Mouse (Mus musculus) hindbrain, embryonic 10.5 days (tissue): ENCODE data around the gene Endov. TPM values are rescaled to one million over a fixed set of nuclear protein-coding genes. Genes with fewer than 3 reads are reported as not detected.

Experiments
- DNase-seq: peaks from one replicate; pipeline ENCODE4 v3.0.0-alpha.2; 2017; ENCODE audit warnings: low spot score
- H3K27ac ChIP-seq: fragments of 300-500 bp; sonication (generic); 2 replicates; pipeline ENCODE4 v1.5.1; 2016; ENCODE audit warnings: mild to moderate bottlenecking, moderate library complexity
- H3K27me3 ChIP-seq: fragments of 300-500 bp; sonication (generic); 2 replicates; pipeline ENCODE4 v1.6.1; 2016; ENCODE audit warnings: mild to moderate bottlenecking; ENCODE audit not compliant: poor library complexity, insufficient read depth, severe bottlenecking
- H3K36me3 ChIP-seq: fragments of 300-500 bp; sonication (generic); 2 replicates; pipeline ENCODE4 v1.6.1; 2016; ENCODE audit warnings: mild to moderate bottlenecking, moderate library complexity
- H3K4me1 ChIP-seq: fragments of 300-500 bp; sonication (generic); replicated peaks from 2 replicates; pipeline ENCODE4 v1.6.1; 2016; ENCODE audit warnings: mild to moderate bottlenecking
- H3K4me3 ChIP-seq: fragments of 300-500 bp; sonication (generic); 2 replicates; pipeline ENCODE4 v1.5.1; 2016; ENCODE audit warnings: mild to moderate bottlenecking, moderate library complexity
- H3K9me3 ChIP-seq: fragments of 300-500 bp; sonication (generic); 2 replicates; pipeline ENCODE4 v1.6.1; 2016; ENCODE audit warnings: mild to moderate bottlenecking, moderate library complexity
- WGBS: fragments of 180-500 bp; shearing (Covaris S2); methylation state at CpG from one replicate; pipeline ENCODE4 v1.1.7; 2016; 5-methylcytosine and 5-hydroxymethylcytosine counted together
- polyA plus RNA-seq: library from polyadenylated mRNA; unstranded; fragments of >200 nt; fragmentation: Nextera tagmentation; extraction: Ambion mirVana; gene quantifications from 2 replicates; pipeline ENCODE4 v1.2.1, GENCODE M21; 2016

Gene Endov
- polyA plus RNA-seq: 21.4 and 23.4 TPM in 2 replicates

DNA sequence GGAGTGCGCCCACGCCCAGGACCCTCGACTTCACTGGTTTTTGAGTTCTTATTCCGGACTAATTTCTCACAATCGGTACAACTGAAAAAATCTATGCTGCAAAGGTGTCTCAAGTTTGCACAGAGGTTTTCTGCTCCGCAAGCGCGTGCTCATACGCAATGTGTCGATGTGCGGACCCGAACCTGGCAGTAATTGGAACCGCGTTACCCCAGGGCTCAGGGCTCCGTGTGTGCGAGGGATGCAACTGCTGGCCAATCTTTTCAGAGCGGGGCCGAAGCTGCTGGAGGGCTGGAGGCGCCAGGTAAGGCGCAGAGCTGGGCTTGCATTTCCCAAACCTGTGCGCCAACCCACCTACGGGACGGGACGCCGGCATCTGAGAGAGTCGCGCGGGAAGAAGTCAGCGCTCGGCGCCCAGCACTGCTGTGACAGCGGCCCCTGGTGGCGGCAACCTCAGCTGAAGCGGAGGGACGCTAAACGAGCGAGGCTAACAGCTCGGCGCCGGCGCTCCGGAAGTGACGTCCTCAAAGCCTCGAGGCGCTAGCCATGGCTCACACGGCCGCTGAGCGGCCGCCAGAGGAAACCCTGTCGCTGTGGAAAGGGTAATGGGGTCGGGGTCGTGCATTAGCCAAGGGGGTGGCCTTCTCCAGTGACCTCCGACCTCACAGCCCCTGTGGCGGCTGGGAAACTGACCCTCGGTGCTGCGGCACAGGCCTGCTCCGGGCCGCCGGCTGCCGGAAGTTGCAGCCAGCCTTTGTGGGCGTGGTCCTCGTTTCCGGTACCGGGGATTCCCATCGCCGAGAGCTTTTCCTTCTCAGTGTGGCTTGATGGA is at the start of gene Endov:
Endov (plus strand) TSS at position 487 of the 829 bp plus-strand sequence.
- no peaks in the 10 kb centered on the region for H3K9me3 ChIP-seq
- H3K4me3 ChIP-seq: peak within 1 kb of the TSS; percentile 72
- H3K27ac ChIP-seq: peak within 1 kb of the TSS; percentile 98
- peaks cover 33% of the 10 kb centered on the region for H3K4me1 ChIP-seq
- H3K27me3 ChIP-seq: peaks cover 13% of the 10 kb centered on the region
- under 1% methylated on average over 66 of the region's 66 CpGs for WGBS
- H3K36me3 ChIP-seq: peaks cover 35% of the 10 kb centered on the region
- peak; percentile 98 for DNase-seq

- Histone ChIP-seq H3K4me1 (no peaks in the 10 kb centered on the region; the same call in 1 of the 2 replicates), H3K27ac (no peak overlapping the region)
- no peak for DNase-seq
Observed at GRCm38 (mm10) chr11:119442199-119442598, 48.9 kb upstream of the Endov start.

DNA sequence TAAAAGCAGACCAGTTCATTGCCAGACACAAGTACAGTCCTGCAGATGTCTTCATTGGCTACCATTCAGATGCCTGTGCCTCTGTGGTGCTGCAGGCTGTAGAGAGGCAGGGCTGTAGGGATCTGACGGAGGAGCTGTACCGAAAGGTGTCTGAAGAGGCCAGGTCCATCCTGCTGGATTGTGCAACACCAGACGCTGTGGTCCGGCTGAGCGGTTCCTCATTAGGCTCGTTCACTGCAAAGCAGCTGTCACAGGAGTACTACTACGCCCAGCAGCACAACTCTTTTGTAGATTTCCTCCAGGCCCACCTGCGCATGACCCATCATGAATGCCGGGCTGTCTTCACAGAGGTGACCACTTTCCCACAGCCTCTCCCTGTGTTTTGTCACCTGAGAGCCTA is 47.7 kb upstream of the Endov start:
- DNase-seq: no peak
- Histone ChIP-seq H3K4me3 (no peak overlapping the region), H3K27ac (no peak overlapping the region), H3K27me3 (no peaks in the 10 kb centered on the region), H3K4me1 (no peaks in the 10 kb centered on the region; the same call in 1 of the 2 replicates), H3K9me3 (no peaks in the 10 kb centered on the region), H3K36me3 (no peaks in the 10 kb centered on the region)
- WGBS: 90% methylated on average over 9 of the region's 9 CpGs

More at GRCm38 (mm10) chr11:119442199-119442598, 48.9 kb upstream of the Endov start:
- WGBS: 91% methylated on average over 8 of the region's 8 CpGs
- H3K27me3 ChIP-seq: no peaks in the 10 kb centered on the region
- no peak overlapping the region for H3K4me3 ChIP-seq
- no peaks in the 10 kb centered on the region for H3K9me3 ChIP-seq
- no peaks in the 10 kb centered on the region for H3K36me3 ChIP-seq

GRCm38 (mm10) chr11:119456097-119456496 is 35.0 kb upstream of the Endov start:
- H3K36me3 ChIP-seq: no peaks in the 10 kb centered on the region
- no peak overlapping the region for H3K4me3 ChIP-seq
- no peak for DNase-seq
- no peaks in the 10 kb centered on the region for H3K9me3 ChIP-seq
- H3K27ac ChIP-seq: no peak overlapping the region
- H3K4me1 ChIP-seq: no peaks in the 10 kb centered on the region
- no peaks in the 10 kb centered on the region for H3K27me3 ChIP-seq
- WGBS: 89% methylated on average over 4 of the region's 4 CpGs

GRCm38 (mm10) chr11:119477876-119478275 is 13.3 kb upstream of the Endov start:
- no peaks in the 10 kb centered on the region for H3K4me1 ChIP-seq
- H3K27me3 ChIP-seq: no peaks in the 10 kb centered on the region
- 94% methylated on average over 4 of the region's 4 CpGs for WGBS
- 0 out of 2 replicates have a peak, but pooled peaks cover 3% of the 10 kb centered on the region for H3K36me3 ChIP-seq
- no peak overlapping the region for H3K4me3 ChIP-seq
- no peak overlapping the region for H3K27ac ChIP-seq
- no peak for DNase-seq
- no peaks in the 10 kb centered on the region for H3K9me3 ChIP-seq

GRCm38 (mm10) chr11:119491690-119492087 is 542 bp downstream of the Endov start:
- Histone ChIP-seq H3K27ac (peak overlapping the region; percentile 98), H3K4me3 (peak overlapping the region; percentile 72), H3K9me3 (no peaks in the 10 kb centered on the region), H3K36me3 (peaks cover 35% of the 10 kb centered on the region), H3K27me3 (peaks cover 13% of the 10 kb centered on the region), H3K4me1 (peaks cover 33% of the 10 kb centered on the region)
- WGBS: 6% methylated on average over 27 of the region's 27 CpGs
- DNase-seq: no peak

GRCm38 (mm10) chr11:119492830-119493229 is 1.7 kb downstream of the Endov start:
- Histone ChIP-seq H3K9me3 (no peaks in the 10 kb centered on the region), H3K4me1 (peaks cover 36% of the 10 kb centered on the region), H3K27ac (peak overlapping the region; percentile 98; the same call in 1 of the 2 replicates), H3K27me3 (peaks cover 13% of the 10 kb centered on the region), H3K4me3 (peak overlapping the region; percentile 72), H3K36me3 (peaks cover 39% of the 10 kb centered on the region)
- WGBS: 92% methylated on average over 6 of the region's 6 CpGs
- no peak for DNase-seq

DNA sequence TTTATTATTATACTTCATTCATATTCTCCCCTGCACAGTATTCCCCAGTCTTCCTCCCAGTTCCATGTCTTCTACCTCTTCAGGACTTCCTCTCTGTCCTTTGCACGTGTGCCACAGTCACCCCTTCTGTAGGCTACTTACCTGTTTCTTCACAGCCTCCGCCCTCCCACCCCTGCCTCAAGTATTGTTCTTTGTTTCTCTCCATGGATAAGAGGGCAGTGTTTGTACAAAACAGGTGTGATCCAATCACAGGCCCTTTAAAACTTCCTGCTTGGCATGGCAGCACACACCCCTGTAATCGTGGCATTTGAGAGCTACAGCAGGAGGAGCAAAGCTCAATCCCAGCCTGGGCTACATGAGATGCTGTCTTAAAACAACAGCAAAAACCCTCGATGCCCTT is 2.4 kb downstream of the Endov start:
- Histone ChIP-seq H3K9me3 (no peaks in the 10 kb centered on the region), H3K27ac (no peak overlapping the region), H3K27me3 (peaks cover 13% of the 10 kb centered on the region), H3K4me3 (no peak overlapping the region), H3K36me3 (peaks cover 46% of the 10 kb centered on the region), H3K4me1 (peaks cover 36% of the 10 kb centered on the region)
- no peak for DNase-seq
- 82% methylated on average over 4 of the region's 4 CpGs for WGBS

DNA sequence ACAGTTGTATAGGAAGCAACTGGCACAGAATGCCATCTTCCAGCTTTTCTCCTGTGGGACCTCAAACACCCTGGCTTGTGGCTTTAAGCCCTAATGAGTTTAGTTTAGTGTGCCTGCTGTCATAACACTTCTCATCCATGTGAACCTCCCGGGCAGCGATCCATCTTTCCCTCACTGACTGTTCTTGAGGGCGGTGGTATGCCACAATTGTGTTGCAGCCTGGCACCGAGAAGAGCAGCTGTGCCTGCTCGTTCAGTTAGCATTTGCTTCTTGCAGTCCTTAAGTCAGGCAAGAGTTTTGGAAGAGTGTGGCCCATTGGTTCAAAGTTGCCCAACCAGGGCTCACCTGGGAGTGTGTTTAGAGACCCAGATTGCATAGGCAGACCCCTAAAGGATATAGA is 5.0 kb downstream of the Endov start:
- Histone ChIP-seq H3K4me1 (peaks cover 27% of the 10 kb centered on the region), H3K9me3 (no peaks in the 10 kb centered on the region), H3K4me3 (no peak overlapping the region), H3K27ac (no peak overlapping the region), H3K36me3 (peaks cover 72% of the 10 kb centered on the region), H3K27me3 (no peaks in the 10 kb centered on the region)
- DNase-seq: no peak
- WGBS: 93% methylated on average over 5 of the region's 5 CpGs

DNA sequence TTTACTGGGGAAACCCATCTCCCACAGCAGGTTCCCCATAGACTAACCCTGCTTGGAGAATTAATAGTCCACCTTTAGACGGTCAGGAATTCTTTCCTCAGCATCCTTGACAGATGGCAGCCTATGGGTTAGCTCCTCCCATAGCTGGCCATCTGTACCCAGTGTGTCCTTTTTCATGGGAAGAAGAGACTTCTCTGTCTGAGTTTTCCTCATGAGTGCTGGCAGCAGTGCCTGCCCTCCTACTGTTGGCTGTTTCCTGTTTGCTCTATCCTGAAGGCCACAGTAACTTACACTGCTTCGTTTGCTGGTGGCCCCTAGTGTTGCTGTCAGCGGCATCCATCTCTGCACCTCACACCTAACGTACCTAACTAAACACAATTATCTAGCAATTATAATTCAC is 6.3 kb downstream of the Endov start:
- no peak overlapping the region for H3K4me3 ChIP-seq
- 78% methylated on average over 4 of the region's 4 CpGs for WGBS
- no peak overlapping the region for H3K27ac ChIP-seq
- no peak for DNase-seq
- H3K27me3 ChIP-seq: no peaks in the 10 kb centered on the region
- H3K9me3 ChIP-seq: no peaks in the 10 kb centered on the region
- peaks cover 85% of the 10 kb centered on the region for H3K36me3 ChIP-seq
- peaks cover 22% of the 10 kb centered on the region for H3K4me1 ChIP-seq

- Histone ChIP-seq H3K27me3 (no peaks in the 10 kb centered on the region), H3K9me3 (no peaks in the 10 kb centered on the region), H3K4me1 (peaks cover 4% of the 10 kb centered on the region; the same call in 1 of the 2 replicates), H3K27ac (no peak overlapping the region), H3K4me3 (no peak overlapping the region), H3K36me3 (peaks cover 87% of the 10 kb centered on the region)
- WGBS: 93% methylated on average over 4 of the region's 4 CpGs
- DNase-seq: no peak
Observed at GRCm38 (mm10) chr11:119499297-119499696, 8.2 kb downstream of the Endov start.

DNA sequence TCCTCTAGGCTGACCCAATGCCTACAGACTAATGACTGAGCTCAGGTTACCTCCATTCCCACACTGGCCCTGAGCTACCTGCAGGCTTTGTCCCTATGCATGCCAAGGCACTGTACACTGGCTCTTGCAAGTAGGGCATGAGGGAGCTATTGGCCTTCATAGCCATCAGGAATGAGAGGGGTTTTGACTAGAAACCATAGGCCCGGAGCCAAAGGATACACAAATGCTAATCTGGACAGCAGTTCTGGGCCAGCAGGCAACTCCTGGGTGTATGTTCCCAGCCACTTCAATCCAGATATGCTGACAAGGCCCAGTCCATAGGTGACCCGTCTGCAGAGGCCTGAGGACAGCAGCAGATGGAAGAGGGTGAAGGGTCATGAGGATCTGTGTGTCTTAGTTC is 8.9 kb downstream of the Endov start:
- no peak overlapping the region for H3K4me3 ChIP-seq
- WGBS: 88% methylated on average over 2 of the region's 2 CpGs
- H3K36me3 ChIP-seq: peaks cover 87% of the 10 kb centered on the region
- no peak for DNase-seq
- H3K27me3 ChIP-seq: no peaks in the 10 kb centered on the region
- no peak overlapping the region for H3K27ac ChIP-seq
- 0 out of 2 replicates have a peak, but pooled peaks cover 3% of the 10 kb centered on the region for H3K4me1 ChIP-seq
- no peaks in the 10 kb centered on the region for H3K9me3 ChIP-seq

- Histone ChIP-seq H3K27ac (no peak overlapping the region), H3K36me3 (peaks cover 98% of the 10 kb centered on the region), H3K4me3 (no peak overlapping the region), H3K9me3 (no peaks in the 10 kb centered on the region), H3K27me3 (no peaks in the 10 kb centered on the region), H3K4me1 (peaks cover 12% of the 10 kb centered on the region)
- DNase-seq: peak; percentile 77
Observed at GRCm38 (mm10) chr11:119503675-119504074, 12.5 kb downstream of the Endov start.
